Mouse (Mus musculus): Measurements from ENCODE around the gene Fam189a1.

The Fam189a1 gene

GRCm38 (mm10) chr7:64872743-64873241 is 283.6 kb downstream of the Fam189a1 start, which contains the start of gene Nsmce3:
TSS of gene Nsmce3 (minus strand) at chr7:64872997.
- DNase-seq: peak; percentile 98

GRCm38 (mm10) chr7:64871987-64872742 is 284.2 kb downstream of the Fam189a1 start:
- DNase-seq: no peak

GRCm38 (mm10) chr7:64869549-64870065 is 286.8 kb downstream of the Fam189a1 start:
- DNase-seq: no peak

GRCm38 (mm10) chr7:64863538-64863937 is 292.8 kb downstream of the Fam189a1 start:
- DNase-seq: no peak

GRCm38 (mm10) chr7:64862978-64863377 is 293.4 kb downstream of the Fam189a1 start:
- no peak for DNase-seq

GRCm38 (mm10) chr7:64856526-64857082 is 299.8 kb downstream of the Fam189a1 start:
- DNase-seq: no peak

GRCm38 (mm10) chr7:64855976-64856375 is 300.4 kb downstream of the Fam189a1 start:
- no peak for DNase-seq

- no peak for DNase-seq
These were observed 300.9 kb downstream of the Fam189a1 start for GRCm38 (mm10) chr7:64855389-64855927.

- no peak for DNase-seq
These were observed 305.6 kb downstream of the Fam189a1 start for GRCm38 (mm10) chr7:64850791-64851190.

- no peak for DNase-seq
These were observed 308.9 kb downstream of the Fam189a1 start for GRCm38 (mm10) chr7:64847366-64847899.

GRCm38 (mm10) chr7:64846061-64846460 is 310.3 kb downstream of the Fam189a1 start:
- no peak for DNase-seq

GRCm38 (mm10) chr7:64840946-64841659 is 315.3 kb downstream of the Fam189a1 start:
- DNase-seq: no peak

- no peak for DNase-seq
These were observed 315.8 kb downstream of the Fam189a1 start for GRCm38 (mm10) chr7:64840576-64840895.

- peak; percentile 38 for DNase-seq
These were observed 316.4 kb downstream of the Fam189a1 start for GRCm38 (mm10) chr7:64839801-64840575.

- DNase-seq: no peak
These were observed 317.1 kb downstream of the Fam189a1 start for GRCm38 (mm10) chr7:64839281-64839680.

GRCm38 (mm10) chr7:64830214-64830995 is 326.0 kb downstream of the Fam189a1 start:
- DNase-seq: no peak

GRCm38 (mm10) chr7:64821081-64821480 is 335.3 kb downstream of the Fam189a1 start:
- DNase-seq: no peak

- DNase-seq: no peak
These were observed 336.7 kb downstream of the Fam189a1 start for GRCm38 (mm10) chr7:64819683-64820082.

GRCm38 (mm10) chr7:64808876-64809275 is 347.5 kb downstream of the Fam189a1 start:
- no peak for DNase-seq

- DNase-seq: no peak
These were observed 351.3 kb downstream of the Fam189a1 start for GRCm38 (mm10) chr7:64805100-64805499.

- no peak for DNase-seq
These were observed 360.8 kb downstream of the Fam189a1 start for GRCm38 (mm10) chr7:64795554-64795953.

Measured in right cerebral cortex, postnatal 4 days (tissue).